Mouse (Mus musculus) lung, embryonic 14.5 days (tissue): Measurements from ENCODE around the gene Mfap3. TPM values are rescaled to one million over a fixed set of nuclear protein-coding genes. Genes with fewer than 3 reads are reported as not detected.

Source experiments
- ATAC-seq: fragments of 200-750 bp; cut with Nextera tagmentation; 2 replicates; pipeline ENCODE4 v1.8.0; 2017; ENCODE audit warnings: mild to moderate bottlenecking, moderate TSS enrichment, moderate library complexity; ENCODE audit not compliant: insufficient read depth
- DNase-seq: peaks from one replicate; pipeline ENCODE4 v3.0.0-alpha.2; 2015
- H3K27ac ChIP-seq: fragments of 300-500 bp; sonication (generic); 2 replicates; pipeline ENCODE4 v1.5.1; 2014; ENCODE audit warnings: low read depth, mild to moderate bottlenecking, moderate library complexity
- H3K27me3 ChIP-seq: fragments of 300-500 bp; sonication (generic); 2 replicates; pipeline ENCODE4 v1.6.1; 2014; ENCODE audit warnings: low read length, control low read depth; ENCODE audit not compliant: insufficient read depth
- H3K36me3 ChIP-seq: fragments of 300-500 bp; sonication (generic); 2 replicates; pipeline ENCODE4 v1.6.1; 2014; ENCODE audit warnings: control low read depth; ENCODE audit not compliant: insufficient read depth
- H3K4me1 ChIP-seq: fragments of 300-500 bp; sonication (generic); 2 replicates; pipeline ENCODE4 v1.6.1; 2014; ENCODE audit warnings: antibody characterized with exemption, control low read depth; ENCODE audit not compliant: insufficient read depth
- H3K4me2 ChIP-seq: fragments of 300-500 bp; sonication (generic); 2 replicates; pipeline ENCODE4 v1.6.1; 2014; ENCODE audit warnings: mild to moderate bottlenecking
- H3K4me3 ChIP-seq: fragments of 300-500 bp; sonication (generic); 2 replicates; pipeline ENCODE4 v1.5.1; 2014; ENCODE audit warnings: low read depth, low read length
- H3K9ac ChIP-seq: fragments of 300-500 bp; sonication (generic); 2 replicates; pipeline ENCODE4 v1.6.1; 2014
- H3K9me3 ChIP-seq: fragments of 300-500 bp; sonication (generic); 2 replicates; pipeline ENCODE4 v1.6.1; 2016; ENCODE audit warnings: low read depth, low read length, control low read depth
- CTCF ChIP-seq: IDR thresholded peaks from 2 replicates; pipeline ENCODE4 v1.5.1; 2016; ENCODE audit warnings: antibody characterized with exemption, low read depth
- WGBS: fragments of 180-500 bp; shearing (Covaris S2); extraction: QIAGEN DNeasy Blood & Tissue Kit; methylation state at CpG from one replicate; pipeline ENCODE4 v1.1.7; 2014; 5-methylcytosine and 5-hydroxymethylcytosine counted together
- polyA plus RNA-seq: library from polyadenylated mRNA; unstranded; fragments of >200 nt; fragmentation: Nextera tagmentation; extraction: Ambion mirVana; gene quantifications from 2 replicates; pipeline ENCODE4 v1.2.1, GENCODE M21; 2014

The Mfap3 gene
- polyA plus RNA-seq, 1 experiment from 2014 or later = 46.9 TPM

GRCm38 (mm10) chr11:57525900-57526299 lies 7.4 kb downstream of the Mfap3 start:
- Histone ChIP-seq H3K4me3 (no peak overlapping the region), H3K27ac (no peak overlapping the region), H3K36me3 (peaks cover 34% of the 10 kb centered on the region), H3K9me3 (no peaks in the 10 kb centered on the region), H3K4me1 (no peaks in the 10 kb centered on the region), H3K27me3 (no peaks in the 10 kb centered on the region), H3K9ac (no peak overlapping the region), H3K4me2 (no peak overlapping the region)
- ATAC-seq (no peak), DNase-seq (no peak)
- 79% methylated on average over 3 of the region's 3 CpGs for WGBS
- no peak for TF ChIP-seq CTCF

DNA sequence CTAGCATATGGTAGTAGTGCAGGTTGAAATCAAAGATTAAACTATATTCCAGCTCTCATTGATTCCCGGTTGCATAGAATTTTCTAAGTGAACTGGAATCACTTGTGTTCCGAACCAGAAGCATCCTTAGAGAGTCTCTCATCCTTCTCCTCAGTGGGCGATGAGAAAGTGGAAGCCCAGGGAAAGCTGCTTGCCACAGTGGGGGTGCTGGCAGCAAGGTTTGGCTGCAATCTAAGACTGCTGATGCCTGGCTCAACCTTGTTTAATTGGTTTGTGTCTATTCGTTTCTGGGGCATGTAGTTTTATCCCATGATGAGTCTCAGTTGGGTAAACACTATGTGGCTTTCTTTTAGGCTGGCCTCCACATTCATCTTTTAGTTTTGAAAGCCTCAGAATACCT lies 9.0 kb downstream of the Mfap3 start:
- Histone ChIP-seq H3K9ac (no peak overlapping the region), H3K4me3 (no peak overlapping the region), H3K27ac (no peak overlapping the region), H3K4me2 (no peak overlapping the region), H3K4me1 (no peaks in the 10 kb centered on the region), H3K27me3 (no peaks in the 10 kb centered on the region), H3K36me3 (peaks cover 43% of the 10 kb centered on the region), H3K9me3 (no peaks in the 10 kb centered on the region)
- ATAC-seq (no peak), DNase-seq (no peak)
- TF ChIP-seq CTCF = no peak
- WGBS = 72% methylated on average over 4 of the region's 4 CpGs

GRCm38 (mm10) chr11:57529111-57529510 lies 10.6 kb downstream of the Mfap3 start:
- Histone ChIP-seq H3K36me3 (peaks cover 48% of the 10 kb centered on the region), H3K9ac (no peak overlapping the region), H3K4me2 (no peak overlapping the region), H3K27ac (no peak overlapping the region), H3K27me3 (no peaks in the 10 kb centered on the region), H3K4me3 (no peak overlapping the region), H3K4me1 (no peaks in the 10 kb centered on the region), H3K9me3 (no peaks in the 10 kb centered on the region)
- WGBS = 83% methylated on average over 3 of the region's 3 CpGs
- no peak for ATAC-seq
- no peak for TF ChIP-seq CTCF
- DNase-seq = no peak

GRCm38 (mm10) chr11:57531300-57531950 lies 13.0 kb downstream of the Mfap3 start:
- H3K9me3 ChIP-seq = no peaks in the 10 kb centered on the region
- 51% methylated on average over 11 of the region's 11 CpGs for WGBS
- H3K36me3 ChIP-seq = peaks cover 50% of the 10 kb centered on the region
- H3K4me1 ChIP-seq = no peaks in the 10 kb centered on the region
- H3K9ac ChIP-seq = no peak overlapping the region
- H3K4me2 ChIP-seq = no peak overlapping the region
- no peak overlapping the region for H3K4me3 ChIP-seq
- peak overlapping the region; percentile 33; the same call in 1 of the 2 replicates for H3K27ac ChIP-seq
- DNase-seq = peak; percentile 63
- peak; percentile 38; the same call in 1 of the 2 replicates for ATAC-seq
- H3K27me3 ChIP-seq = no peaks in the 10 kb centered on the region
- no peak for TF ChIP-seq CTCF

DNA sequence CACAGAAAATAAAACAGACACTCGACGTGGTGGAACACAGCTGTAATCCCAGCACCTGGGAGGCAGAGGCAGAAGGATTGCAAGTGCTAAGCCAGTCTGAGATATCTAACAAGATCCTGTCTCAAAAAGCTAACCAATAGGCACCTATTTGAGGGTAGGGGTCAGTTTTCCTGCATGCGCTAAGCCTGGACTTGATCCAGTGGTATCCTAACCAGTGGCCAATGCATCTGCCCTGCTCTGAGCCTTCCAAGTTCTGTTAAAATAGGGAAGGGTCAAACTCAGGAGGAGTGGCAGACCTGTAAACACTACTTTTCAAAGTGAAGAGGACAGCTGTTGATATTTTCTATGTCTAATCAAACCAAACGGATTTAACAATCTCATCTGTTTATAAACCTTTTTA lies 13.8 kb downstream of the Mfap3 start:
- DNase-seq (no peak), ATAC-seq (no peak)
- H3K27ac ChIP-seq = no peak overlapping the region
- no peaks in the 10 kb centered on the region for H3K9me3 ChIP-seq
- no peak overlapping the region for H3K4me3 ChIP-seq
- H3K4me2 ChIP-seq = no peak overlapping the region
- WGBS = 78% methylated on average over 4 of the region's 4 CpGs
- TF ChIP-seq CTCF = no peak
- H3K4me1 ChIP-seq = no peaks in the 10 kb centered on the region
- no peaks in the 10 kb centered on the region for H3K27me3 ChIP-seq
- H3K36me3 ChIP-seq = peaks cover 50% of the 10 kb centered on the region
- H3K9ac ChIP-seq = no peak overlapping the region

DNA sequence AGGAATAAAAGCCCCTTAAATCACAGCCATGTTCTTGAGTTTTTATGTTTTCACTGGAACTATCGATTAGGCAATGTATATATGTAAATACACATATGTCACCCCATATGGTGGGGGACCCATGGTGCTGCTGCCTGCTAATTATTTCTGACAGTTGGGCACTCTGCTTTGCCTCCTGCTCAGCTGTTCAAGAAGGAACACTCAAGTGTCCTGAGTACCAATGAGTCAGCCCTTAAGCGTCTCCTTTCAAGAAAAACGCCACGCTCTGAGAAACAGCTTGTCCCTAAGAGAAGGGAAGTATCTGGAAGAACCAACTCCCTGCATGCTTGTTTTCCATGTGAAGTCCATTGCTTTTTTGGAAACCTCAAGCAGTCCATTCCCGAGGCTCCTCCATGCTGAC lies 17.4 kb downstream of the Mfap3 start:
- TF ChIP-seq CTCF = no peak
- no peaks in the 10 kb centered on the region for H3K9me3 ChIP-seq
- H3K36me3 ChIP-seq = peaks cover 18% of the 10 kb centered on the region
- H3K4me1 ChIP-seq = no peaks in the 10 kb centered on the region
- H3K4me2 ChIP-seq = no peak overlapping the region
- whole genome bisulfite sequencing = 83% methylated on average over 5 of the region's 5 CpGs
- H3K9ac ChIP-seq = no peak overlapping the region
- H3K27ac ChIP-seq = no peak overlapping the region
- DNase-seq = no peak
- no peak for ATAC-seq
- H3K4me3 ChIP-seq = no peak overlapping the region
- no peaks in the 10 kb centered on the region for H3K27me3 ChIP-seq

DNA sequence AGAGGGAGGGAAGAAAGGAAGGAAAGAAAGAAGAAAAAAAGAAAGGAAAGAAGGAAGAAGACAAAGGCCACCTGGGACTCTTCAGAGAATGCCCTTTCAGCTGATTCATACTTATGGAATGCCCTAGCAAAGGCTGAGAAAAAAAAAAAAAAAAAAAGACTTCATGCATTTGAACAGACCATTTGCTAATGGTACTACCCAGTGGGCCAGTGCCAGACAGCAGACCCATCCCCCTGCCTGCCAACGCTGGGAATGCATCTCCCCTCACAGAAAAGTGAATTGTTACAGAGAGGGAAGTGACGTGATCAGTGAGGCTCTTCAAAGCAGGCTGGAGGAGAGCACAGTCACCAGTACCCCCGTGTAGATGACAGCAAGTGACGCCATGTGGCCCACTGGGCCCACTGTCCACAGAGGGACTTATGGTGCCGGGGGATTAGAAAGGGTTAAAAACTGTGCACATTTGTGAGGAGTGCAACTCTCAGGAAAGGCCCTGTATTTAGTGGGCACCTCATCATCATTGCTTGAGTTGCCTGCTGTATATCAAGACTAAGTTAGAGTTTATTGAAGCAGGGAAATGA lies 21.5 kb downstream of the Mfap3 start:
- no peaks in the 10 kb centered on the region for H3K4me1 ChIP-seq
- no peak overlapping the region for H3K27ac ChIP-seq
- DNase-seq (no peak), ATAC-seq (no peak)
- no peaks in the 10 kb centered on the region for H3K36me3 ChIP-seq
- no peaks in the 10 kb centered on the region for H3K9me3 ChIP-seq
- H3K9ac ChIP-seq = no peak overlapping the region
- H3K27me3 ChIP-seq = no peaks in the 10 kb centered on the region
- WGBS = 76% methylated on average over 5 of the region's 5 CpGs
- H3K4me2 ChIP-seq = no peak overlapping the region
- no peak for TF ChIP-seq CTCF
- H3K4me3 ChIP-seq = no peak overlapping the region
